Mouse (Mus musculus) liver, embryonic 13.5 days (tissue): Measurements from ENCODE around the gene Pde1a. TPM values are rescaled to one million over a fixed set of nuclear protein-coding genes. Genes with fewer than 3 reads are reported as not detected.

Experiments used
- ATAC-seq: fragments of 200-750 bp; cut with Nextera tagmentation; 2 replicates; pipeline ENCODE4 v1.8.0; 2017; ENCODE audit warnings: low read depth, mild to moderate bottlenecking, moderate number of reproducible peaks, moderate library complexity
- DNase-seq: peaks from one replicate; pipeline ENCODE4 v3.0.0; 2022
- H3K27ac ChIP-seq: fragments of 300-500 bp; sonication (generic); 2 replicates; pipeline ENCODE4 v1.5.1; 2015; ENCODE audit warnings: moderate library complexity, mild to moderate bottlenecking, inconsistent platforms
- H3K27me3 ChIP-seq: fragments of 300-500 bp; sonication (generic); 2 replicates; pipeline ENCODE4 v1.6.1; 2015; ENCODE audit warnings: mild to moderate bottlenecking, inconsistent platforms
- H3K36me3 ChIP-seq: fragments of 300-500 bp; sonication (generic); 2 replicates; pipeline ENCODE4 v1.6.1; 2015; ENCODE audit warnings: mild to moderate bottlenecking, inconsistent platforms
- H3K4me1 ChIP-seq: fragments of 300-500 bp; sonication (generic); replicated peaks from 2 replicates; pipeline ENCODE4 v1.6.1; 2015; ENCODE audit warnings: inconsistent platforms
- H3K4me2 ChIP-seq: fragments of 300-500 bp; sonication (generic); 2 replicates; pipeline ENCODE4 v1.6.1; 2015; ENCODE audit warnings: inconsistent platforms, mild to moderate bottlenecking, moderate library complexity
- H3K4me3 ChIP-seq: fragments of 300-500 bp; sonication (generic); replicated peaks from 2 replicates; pipeline ENCODE4 v1.5.1; 2015; ENCODE audit warnings: mild to moderate bottlenecking, inconsistent platforms
- H3K9ac ChIP-seq: fragments of 300-500 bp; sonication (generic); 2 replicates; pipeline ENCODE4 v1.6.1; 2015; ENCODE audit warnings: mild to moderate bottlenecking, inconsistent platforms
- H3K9me3 ChIP-seq: fragments of 300-500 bp; sonication (generic); replicated peaks from 2 replicates; pipeline ENCODE4 v1.6.1; 2016; ENCODE audit warnings: inconsistent platforms
- WGBS: fragments of 180-500 bp; shearing (Covaris S2); methylation state at CpG from one replicate; pipeline ENCODE4 v1.1.7; 2015; ENCODE audit not compliant: insufficient replicate concordance; 5-methylcytosine and 5-hydroxymethylcytosine counted together
- polyA plus RNA-seq: library from polyadenylated mRNA; unstranded; fragments of >200 nt; fragmentation: Nextera tagmentation; extraction: Ambion mirVana; gene quantifications from 2 replicates; pipeline ENCODE4 v1.2.1, GENCODE M21; 2015

Gene Pde1a
- polyA plus RNA-seq, 1 experiment from 2014 or later, result 5.2 TPM

GRCm38 (mm10) chr2:80086891-80087290 lies 42.4 kb downstream of the Pde1a start:
- Histone ChIP-seq H3K9ac (no peak overlapping the region), H3K4me1 (no peaks in the 10 kb centered on the region), H3K4me2 (no peak overlapping the region), H3K27ac (no peak overlapping the region), H3K4me3 (no peak overlapping the region), H3K27me3 (no peaks in the 10 kb centered on the region), H3K36me3 (no peaks in the 10 kb centered on the region), H3K9me3 (no peaks in the 10 kb centered on the region)
- WGBS, result 78% methylated on average over 2 of the region's 2 CpGs
- no peak for DNase-seq
- ATAC-seq, result no peak

- Histone ChIP-seq H3K9ac (no peak overlapping the region), H3K4me3 (no peak overlapping the region), H3K4me2 (no peak overlapping the region), H3K9me3 (no peaks in the 10 kb centered on the region), H3K27me3 (no peaks in the 10 kb centered on the region), H3K36me3 (no peaks in the 10 kb centered on the region), H3K4me1 (no peaks in the 10 kb centered on the region), H3K27ac (no peak overlapping the region)
- DNase-seq, result no peak
- ATAC-seq, result peak; percentile 48; the same call in 1 of the 2 replicates
- WGBS, result 65% methylated on average over 9 of the region's 9 CpGs
These were observed 49.0 kb downstream of the Pde1a start for GRCm38 (mm10) chr2:80080090-80080821.

GRCm38 (mm10) chr2:80079618-80080017 lies 49.6 kb downstream of the Pde1a start:
- WGBS, result 55% methylated on average over 4 of the region's 4 CpGs
- Histone ChIP-seq H3K4me3 (no peak overlapping the region), H3K4me1 (no peaks in the 10 kb centered on the region), H3K9ac (no peak overlapping the region), H3K9me3 (no peaks in the 10 kb centered on the region), H3K27ac (no peak overlapping the region), H3K27me3 (no peaks in the 10 kb centered on the region), H3K4me2 (no peak overlapping the region), H3K36me3 (no peaks in the 10 kb centered on the region)
- ATAC-seq (no peak), DNase-seq (no peak)

- ATAC-seq (no peak), DNase-seq (no peak)
- WGBS, result 61% methylated on average over 4 of the region's 4 CpGs
- Histone ChIP-seq H3K9me3 (no peaks in the 10 kb centered on the region), H3K27ac (no peak overlapping the region), H3K4me1 (no peaks in the 10 kb centered on the region), H3K36me3 (no peaks in the 10 kb centered on the region), H3K4me3 (no peak overlapping the region), H3K27me3 (no peaks in the 10 kb centered on the region), H3K4me2 (no peak overlapping the region), H3K9ac (no peak overlapping the region)
These were observed 52.9 kb downstream of the Pde1a start for GRCm38 (mm10) chr2:80076323-80076722.

GRCm38 (mm10) chr2:80074531-80074930 lies 54.7 kb downstream of the Pde1a start:
- no peak overlapping the region for H3K9ac ChIP-seq
- DNase-seq, result no peak
- no peak for ATAC-seq
- H3K27ac ChIP-seq, result no peak overlapping the region
- WGBS, result 74% methylated on average over 2 of the region's 2 CpGs
- H3K4me3 ChIP-seq, result no peak overlapping the region
- H3K4me1 ChIP-seq, result no peaks in the 10 kb centered on the region
- no peaks in the 10 kb centered on the region for H3K27me3 ChIP-seq
- no peaks in the 10 kb centered on the region for H3K36me3 ChIP-seq
- no peaks in the 10 kb centered on the region for H3K9me3 ChIP-seq
- no peak overlapping the region for H3K4me2 ChIP-seq

GRCm38 (mm10) chr2:80074046-80074445 lies 55.2 kb downstream of the Pde1a start:
- Histone ChIP-seq H3K27ac (no peak overlapping the region), H3K36me3 (no peaks in the 10 kb centered on the region), H3K4me3 (no peak overlapping the region), H3K9ac (no peak overlapping the region), H3K9me3 (no peaks in the 10 kb centered on the region), H3K4me1 (no peaks in the 10 kb centered on the region), H3K4me2 (no peak overlapping the region), H3K27me3 (no peaks in the 10 kb centered on the region)
- no peak for DNase-seq
- WGBS, result 51% methylated on average over 5 of the region's 5 CpGs
- no peak for ATAC-seq

- H3K4me1 ChIP-seq, result no peaks in the 10 kb centered on the region
- no peak overlapping the region for H3K27ac ChIP-seq
- ATAC-seq (no peak), DNase-seq (no peak)
- H3K36me3 ChIP-seq, result no peaks in the 10 kb centered on the region
- no peaks in the 10 kb centered on the region for H3K9me3 ChIP-seq
- no peaks in the 10 kb centered on the region for H3K27me3 ChIP-seq
- no peak overlapping the region for H3K4me3 ChIP-seq
- no peak overlapping the region for H3K9ac ChIP-seq
- 57% methylated on average over 2 of the region's 2 CpGs for WGBS
- no peak overlapping the region for H3K4me2 ChIP-seq
These were observed 55.8 kb downstream of the Pde1a start for GRCm38 (mm10) chr2:80073426-80073825.

GRCm38 (mm10) chr2:80069745-80070144 lies 59.5 kb downstream of the Pde1a start:
- Histone ChIP-seq H3K27ac (no peak overlapping the region), H3K4me2 (no peak overlapping the region), H3K9me3 (no peaks in the 10 kb centered on the region), H3K36me3 (no peaks in the 10 kb centered on the region), H3K4me1 (no peaks in the 10 kb centered on the region), H3K27me3 (no peaks in the 10 kb centered on the region), H3K9ac (no peak overlapping the region), H3K4me3 (no peak overlapping the region)
- ATAC-seq (no peak), DNase-seq (no peak)
- 47% methylated on average over 3 of the region's 3 CpGs for WGBS

GRCm38 (mm10) chr2:80066449-80066848 lies 62.8 kb downstream of the Pde1a start:
- H3K27ac ChIP-seq, result no peak overlapping the region
- H3K4me2 ChIP-seq, result no peak overlapping the region
- WGBS, result 73% methylated on average over 4 of the region's 4 CpGs
- H3K9me3 ChIP-seq, result no peaks in the 10 kb centered on the region
- H3K4me1 ChIP-seq, result no peaks in the 10 kb centered on the region
- no peak for DNase-seq
- no peak overlapping the region for H3K4me3 ChIP-seq
- H3K27me3 ChIP-seq, result no peaks in the 10 kb centered on the region
- no peak overlapping the region for H3K9ac ChIP-seq
- ATAC-seq, result no peak
- H3K36me3 ChIP-seq, result no peaks in the 10 kb centered on the region

- Histone ChIP-seq H3K4me2 (no peak overlapping the region), H3K9me3 (no peaks in the 10 kb centered on the region), H3K4me3 (no peak overlapping the region), H3K9ac (no peak overlapping the region), H3K4me1 (no peaks in the 10 kb centered on the region), H3K36me3 (no peaks in the 10 kb centered on the region), H3K27me3 (no peaks in the 10 kb centered on the region), H3K27ac (no peak overlapping the region)
- ATAC-seq (no peak), DNase-seq (no peak)
These were observed 73.2 kb downstream of the Pde1a start for GRCm38 (mm10) chr2:80056062-80056461.

- H3K4me1 ChIP-seq, result no peaks in the 10 kb centered on the region
- H3K36me3 ChIP-seq, result no peaks in the 10 kb centered on the region
- H3K27me3 ChIP-seq, result no peaks in the 10 kb centered on the region
- no peaks in the 10 kb centered on the region for H3K9me3 ChIP-seq
- H3K4me2 ChIP-seq, result no peak overlapping the region
- ATAC-seq, result no peak
- no peak overlapping the region for H3K9ac ChIP-seq
- whole genome bisulfite sequencing, result 52% methylated on average over 3 of the region's 3 CpGs
- no peak overlapping the region for H3K27ac ChIP-seq
- no peak overlapping the region for H3K4me3 ChIP-seq
- no peak for DNase-seq
These were observed 75.2 kb downstream of the Pde1a start for GRCm38 (mm10) chr2:80054042-80054441.

GRCm38 (mm10) chr2:80046751-80047513 lies 82.3 kb downstream of the Pde1a start:
- Histone ChIP-seq H3K4me3 (no peak overlapping the region), H3K4me1 (no peaks in the 10 kb centered on the region), H3K27me3 (no peaks in the 10 kb centered on the region), H3K36me3 (no peaks in the 10 kb centered on the region), H3K9ac (no peak overlapping the region), H3K4me2 (no peak overlapping the region), H3K9me3 (no peaks in the 10 kb centered on the region), H3K27ac (no peak overlapping the region)
- DNase-seq, result no peak
- WGBS, result 57% methylated on average over 4 of the region's 4 CpGs
- ATAC-seq, result no peak
